Mouse (Mus musculus) stomach, embryonic 16.5 days (tissue): ENCODE measurements around the gene Cerkl. TPM values are rescaled to one million over a fixed set of nuclear protein-coding genes. Genes with fewer than 3 reads are reported as not detected.

Experiments
- ATAC-seq: fragments of 200-750 bp; cut with Nextera tagmentation; 2 replicates; pipeline ENCODE4 v1.8.0; 2017; ENCODE audit warnings: moderate number of reproducible peaks, moderate TSS enrichment; ENCODE audit not compliant: insufficient read depth, low FRiP score
- H3K27ac ChIP-seq: fragments of 300-500 bp; sonication (generic); 2 replicates; pipeline ENCODE4 v1.5.1; 2014; ENCODE audit warnings: low read length
- H3K27me3 ChIP-seq: fragments of 300-500 bp; sonication (generic); 2 replicates; pipeline ENCODE4 v1.6.1; 2014; ENCODE audit warnings: low read length, control low read depth, mixed read lengths; ENCODE audit not compliant: control insufficient read depth, insufficient read depth
- H3K36me3 ChIP-seq: fragments of 300-500 bp; sonication (generic); 2 replicates; pipeline ENCODE4 v1.6.1; 2014; ENCODE audit warnings: low read length; ENCODE audit not compliant: control insufficient read depth, insufficient read depth
- H3K4me1 ChIP-seq: fragments of 300-500 bp; sonication (generic); 2 replicates; pipeline ENCODE4 v1.6.1; 2014; ENCODE audit warnings: low read length, control low read depth, mixed read lengths; ENCODE audit not compliant: control insufficient read depth, insufficient read depth
- H3K4me2 ChIP-seq: fragments of 300-500 bp; sonication (generic); 2 replicates; pipeline ENCODE4 v1.6.1; 2014; ENCODE audit warnings: low read depth, low read length, mixed read lengths
- H3K4me3 ChIP-seq: fragments of 300-500 bp; sonication (generic); replicated peaks from 2 replicates; pipeline ENCODE4 v1.5.1; 2014; ENCODE audit warnings: mild to moderate bottlenecking, low read length
- H3K9ac ChIP-seq: fragments of 300-500 bp; sonication (generic); 2 replicates; pipeline ENCODE4 v1.6.1; 2014; ENCODE audit warnings: low read length
- H3K9me3 ChIP-seq: fragments of 300-500 bp; sonication (generic); replicated peaks from 2 replicates; pipeline ENCODE4 v1.6.1; 2016; ENCODE audit warnings: low read length, control low read depth; ENCODE audit not compliant: control insufficient read depth
- WGBS: fragments of 180-500 bp; shearing (Covaris S2); extraction: QIAGEN DNeasy Blood & Tissue Kit; methylation state at CpG from one replicate; pipeline ENCODE4 v1.1.7; 2014; 5-methylcytosine and 5-hydroxymethylcytosine counted together
- polyA plus RNA-seq: library from polyadenylated mRNA; unstranded; fragments of >200 nt; fragmentation: Nextera tagmentation; extraction: Ambion mirVana; gene quantifications from 2 replicates; pipeline ENCODE4 v1.2.1, GENCODE M21; 2015

The Cerkl gene
- polyA plus RNA-seq, 1 experiment from 2014 or later: 1.7 TPM

DNA sequence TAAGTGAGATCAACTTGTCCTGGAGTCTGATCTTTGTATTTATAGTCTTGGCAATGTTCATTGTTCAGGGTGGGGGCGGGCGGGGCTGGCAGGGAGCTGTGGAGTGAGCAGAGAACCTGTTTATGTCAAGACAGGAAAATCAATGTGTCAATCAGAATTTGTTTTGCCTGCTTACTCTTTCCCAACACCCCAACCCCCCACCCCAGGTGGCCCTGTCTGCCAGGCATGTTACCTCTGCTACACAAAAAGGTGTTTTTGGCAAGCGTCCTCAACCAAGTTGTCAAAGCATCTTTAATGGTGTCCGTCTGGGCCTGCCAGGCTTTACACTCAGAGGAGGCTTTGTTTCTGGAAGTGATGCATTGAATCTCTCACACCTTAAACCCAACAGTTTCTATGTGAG is 141.5 kb downstream of the Cerkl start:
- H3K27me3 ChIP-seq: no peaks in the 10 kb centered on the region
- H3K4me2 ChIP-seq: no peak overlapping the region
- H3K4me3 ChIP-seq: no peak overlapping the region
- H3K9me3 ChIP-seq: no peaks in the 10 kb centered on the region
- no peak overlapping the region for H3K9ac ChIP-seq
- no peak for ATAC-seq
- no peak overlapping the region for H3K27ac ChIP-seq
- WGBS: 85% methylated on average over 4 of the region's 4 CpGs
- H3K4me1 ChIP-seq: no peaks in the 10 kb centered on the region
- H3K36me3 ChIP-seq: no peaks in the 10 kb centered on the region

DNA sequence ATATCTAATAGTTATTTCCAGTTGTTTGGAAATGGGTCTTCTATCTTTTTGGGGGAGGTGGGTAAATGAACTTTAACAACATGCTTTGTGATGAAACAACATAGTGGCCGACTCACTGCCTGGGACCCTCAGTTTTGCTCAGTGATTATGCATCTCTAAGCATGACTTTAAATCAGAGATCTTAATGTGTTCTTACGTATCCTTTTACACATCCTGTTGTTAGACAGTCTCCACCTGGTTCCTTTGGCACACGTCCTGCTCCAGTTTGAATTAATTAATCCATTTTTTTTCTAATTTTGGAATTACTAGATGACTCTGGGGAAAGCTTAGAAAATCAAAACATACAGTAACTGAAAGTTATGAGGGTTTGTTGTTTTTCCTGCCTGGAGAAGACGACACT is 144.1 kb downstream of the Cerkl start:
- ATAC-seq: no peak
- 54% methylated on average over 4 of the region's 4 CpGs for WGBS
- no peak overlapping the region for H3K4me2 ChIP-seq
- no peaks in the 10 kb centered on the region for H3K4me1 ChIP-seq
- no peaks in the 10 kb centered on the region for H3K27me3 ChIP-seq
- H3K36me3 ChIP-seq: no peaks in the 10 kb centered on the region
- H3K9me3 ChIP-seq: no peaks in the 10 kb centered on the region
- no peak overlapping the region for H3K9ac ChIP-seq
- no peak overlapping the region for H3K4me3 ChIP-seq
- H3K27ac ChIP-seq: no peak overlapping the region

DNA sequence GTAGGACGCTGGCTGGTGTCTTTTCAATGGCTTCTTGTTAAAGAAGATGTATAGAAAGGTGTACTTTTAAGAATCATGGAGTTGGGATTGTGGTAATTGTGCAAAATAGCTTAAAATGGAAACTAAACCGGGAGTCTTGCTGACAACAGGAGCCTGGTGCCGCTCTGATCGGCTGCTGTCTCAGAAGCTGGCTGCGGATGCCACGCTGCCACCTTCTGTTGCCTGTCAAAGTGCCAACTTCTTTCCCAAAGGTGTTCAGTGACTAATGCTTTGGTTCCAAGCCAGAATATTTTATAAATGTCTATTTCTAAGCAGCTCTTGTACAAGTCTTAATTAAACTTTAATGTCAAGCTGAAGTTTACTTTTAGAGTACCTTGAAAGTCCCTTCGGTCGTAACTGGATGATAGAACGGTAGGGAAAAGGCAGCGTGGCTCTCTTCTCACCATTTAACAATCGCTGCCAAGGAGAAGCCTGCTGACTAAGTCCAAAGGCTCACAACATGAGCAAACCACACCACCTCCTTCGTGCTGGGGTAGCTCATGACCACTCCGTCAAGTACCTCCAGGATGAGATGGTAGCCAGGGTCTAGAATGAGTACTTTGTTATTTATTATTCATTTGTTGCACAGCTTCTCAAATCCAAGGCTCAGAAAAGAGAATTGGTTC is 147.0 kb downstream of the Cerkl start:
- Histone ChIP-seq H3K27me3 (no peaks in the 10 kb centered on the region), H3K9me3 (no peaks in the 10 kb centered on the region), H3K4me3 (no peak overlapping the region), H3K27ac (no peak overlapping the region), H3K9ac (no peak overlapping the region), H3K36me3 (no peaks in the 10 kb centered on the region), H3K4me1 (no peaks in the 10 kb centered on the region), H3K4me2 (no peak overlapping the region)
- WGBS: 84% methylated on average over 13 of the region's 13 CpGs
- ATAC-seq: no peak

DNA sequence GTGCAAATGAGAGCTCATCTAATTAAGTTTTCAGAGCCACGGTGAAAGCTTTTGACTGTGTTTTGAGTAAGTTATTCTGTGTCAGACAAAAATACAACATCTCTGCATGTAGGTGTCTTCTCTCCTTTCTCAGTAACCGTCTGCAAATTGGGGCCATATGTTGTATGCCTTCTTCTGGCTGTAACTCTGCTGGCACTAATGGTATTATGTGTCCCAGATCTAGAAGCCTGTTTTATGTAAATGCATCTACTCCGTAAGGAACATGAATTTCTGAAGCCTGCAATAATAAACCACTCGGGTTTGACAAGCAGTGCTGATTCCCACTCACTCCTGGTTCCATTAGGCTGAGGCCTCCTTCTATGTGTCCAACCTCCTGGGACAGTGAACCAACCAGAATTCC is 149.0 kb downstream of the Cerkl start:
- WGBS: 79% methylated on average over 4 of the region's 4 CpGs

GRCm38 (mm10) chr2:79302398-79302797 is 154.2 kb downstream of the Cerkl start:
- ATAC-seq: no peak
- H3K9me3 ChIP-seq: no peaks in the 10 kb centered on the region
- no peaks in the 10 kb centered on the region for H3K36me3 ChIP-seq
- no peak overlapping the region for H3K27ac ChIP-seq
- H3K9ac ChIP-seq: no peak overlapping the region
- H3K27me3 ChIP-seq: no peaks in the 10 kb centered on the region
- H3K4me3 ChIP-seq: no peak overlapping the region
- no peak overlapping the region for H3K4me2 ChIP-seq
- H3K4me1 ChIP-seq: no peaks in the 10 kb centered on the region

More for the DNA sequence above, 149.0 kb downstream of the Cerkl start:
- H3K4me1 ChIP-seq: no peaks in the 10 kb centered on the region
- no peaks in the 10 kb centered on the region for H3K9me3 ChIP-seq
- H3K9ac ChIP-seq: no peak overlapping the region
- no peaks in the 10 kb centered on the region for H3K27me3 ChIP-seq
- H3K36me3 ChIP-seq: no peaks in the 10 kb centered on the region
- ATAC-seq: no peak
- H3K4me3 ChIP-seq: no peak overlapping the region
- no peak overlapping the region for H3K27ac ChIP-seq
- H3K4me2 ChIP-seq: no peak overlapping the region

DNA sequence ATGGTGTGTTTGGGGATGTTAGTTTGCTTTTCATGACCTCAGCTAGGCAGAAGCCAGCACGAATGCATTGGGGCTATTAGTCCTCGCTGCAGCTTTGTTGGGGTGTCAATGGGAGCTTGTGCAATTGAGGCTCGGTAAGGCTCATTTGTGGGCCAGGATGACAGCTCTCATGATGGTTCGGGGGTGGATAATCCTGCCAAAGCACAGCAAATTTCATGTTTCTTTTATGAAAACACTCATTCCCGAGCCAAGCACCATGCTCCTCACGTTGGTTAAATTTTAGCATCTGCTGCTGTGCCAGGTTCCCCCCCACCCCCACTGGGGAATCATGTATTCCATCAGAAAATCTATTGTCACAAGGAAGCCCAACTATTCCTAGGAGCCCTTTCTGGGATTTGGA is 164.2 kb downstream of the Cerkl start:
- WGBS: 77% methylated on average over 6 of the region's 6 CpGs
- no peak overlapping the region for H3K27ac ChIP-seq
- ATAC-seq: no peak

GRCm38 (mm10) chr2:79291922-79292321 is 164.7 kb downstream of the Cerkl start:
- WGBS: 76% methylated on average over 8 of the region's 8 CpGs
- Histone ChIP-seq H3K4me1 (no peaks in the 10 kb centered on the region), H3K4me2 (no peak overlapping the region), H3K9me3 (no peaks in the 10 kb centered on the region), H3K4me3 (no peak overlapping the region), H3K9ac (no peak overlapping the region), H3K36me3 (no peaks in the 10 kb centered on the region), H3K27ac (no peak overlapping the region), H3K27me3 (no peaks in the 10 kb centered on the region)
- no peak for ATAC-seq

More for the DNA sequence above, 164.2 kb downstream of the Cerkl start:
- H3K4me2 ChIP-seq: no peak overlapping the region
- H3K9ac ChIP-seq: no peak overlapping the region
- H3K36me3 ChIP-seq: no peaks in the 10 kb centered on the region
- H3K4me1 ChIP-seq: no peaks in the 10 kb centered on the region
- H3K4me3 ChIP-seq: no peak overlapping the region
- no peaks in the 10 kb centered on the region for H3K27me3 ChIP-seq
- H3K9me3 ChIP-seq: no peaks in the 10 kb centered on the region

GRCm38 (mm10) chr2:79290149-79290548 is 166.4 kb downstream of the Cerkl start:
- no peak for ATAC-seq
- H3K36me3 ChIP-seq: no peaks in the 10 kb centered on the region
- H3K27me3 ChIP-seq: no peaks in the 10 kb centered on the region
- H3K9me3 ChIP-seq: no peaks in the 10 kb centered on the region
- no peak overlapping the region for H3K4me3 ChIP-seq
- 74% methylated on average over 1 of the region's 1 CpGs for WGBS
- no peak overlapping the region for H3K9ac ChIP-seq
- no peak overlapping the region for H3K27ac ChIP-seq
- H3K4me1 ChIP-seq: no peaks in the 10 kb centered on the region
- H3K4me2 ChIP-seq: no peak overlapping the region

- Histone ChIP-seq H3K4me2 (no peak overlapping the region), H3K27me3 (no peaks in the 10 kb centered on the region), H3K4me3 (no peak overlapping the region), H3K36me3 (no peaks in the 10 kb centered on the region), H3K9me3 (no peaks in the 10 kb centered on the region), H3K9ac (no peak overlapping the region), H3K27ac (no peak overlapping the region), H3K4me1 (no peaks in the 10 kb centered on the region)
- 81% methylated on average over 4 of the region's 4 CpGs for WGBS
- no peak for ATAC-seq
Observed at GRCm38 (mm10) chr2:79284206-79284605, 172.4 kb downstream of the Cerkl start.
